Mouse (Mus musculus) right cerebral cortex, postnatal 14 days (tissue): ENCODE results near the gene Ksr1.

Experiments used
- DNase-seq: peaks from one replicate; pipeline ENCODE4 v3.0.0; 2022

Gene Ksr1

DNA sequence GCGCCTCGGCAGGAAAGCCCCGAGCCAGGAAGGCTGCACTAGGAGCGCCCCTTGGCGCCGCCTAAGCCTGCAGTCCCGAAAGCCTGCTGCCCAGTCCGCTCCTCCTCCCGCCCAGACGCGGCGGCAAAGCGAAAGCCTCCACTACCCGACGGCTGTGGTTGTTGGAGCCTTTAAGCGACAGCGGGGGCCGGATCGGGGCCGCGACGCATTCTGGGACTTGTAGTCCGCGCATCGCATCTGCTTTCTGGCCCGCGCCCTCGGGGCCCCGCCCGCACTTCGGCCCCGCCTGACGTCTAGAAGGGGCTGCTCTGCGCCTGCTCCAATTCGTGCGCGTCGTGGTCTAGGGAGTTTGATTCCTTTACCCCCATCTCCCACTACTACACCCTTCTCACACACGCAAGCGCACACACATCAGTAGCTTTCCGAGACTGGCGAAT lies at the start of gene Ksr1:
TSS of gene Ksr1 (minus strand) at position 77 of the 437 bp plus-strand sequence.
- DNase-seq = peak; percentile 95

DNA sequence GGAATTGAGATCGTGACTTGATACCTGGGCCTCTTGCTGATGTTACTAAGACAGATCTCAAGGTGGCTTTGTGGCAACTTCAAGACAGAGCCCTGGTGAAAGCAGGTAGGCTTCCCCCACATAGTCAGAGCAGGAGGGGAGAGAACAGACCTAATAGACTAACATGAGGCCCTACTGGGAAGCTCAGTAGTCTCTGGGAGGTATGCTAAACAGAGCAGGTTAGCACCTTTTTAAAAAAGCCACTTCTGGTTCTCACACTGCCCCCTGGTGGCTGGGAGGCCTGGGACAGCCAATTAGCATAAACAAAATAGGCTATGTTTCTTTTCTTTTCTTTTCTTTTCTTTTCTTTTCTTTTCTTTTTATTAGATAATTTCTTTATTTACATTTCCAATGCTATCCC lies 46.0 kb upstream of the Ksr1 start:
- DNase-seq = no peak

DNA sequence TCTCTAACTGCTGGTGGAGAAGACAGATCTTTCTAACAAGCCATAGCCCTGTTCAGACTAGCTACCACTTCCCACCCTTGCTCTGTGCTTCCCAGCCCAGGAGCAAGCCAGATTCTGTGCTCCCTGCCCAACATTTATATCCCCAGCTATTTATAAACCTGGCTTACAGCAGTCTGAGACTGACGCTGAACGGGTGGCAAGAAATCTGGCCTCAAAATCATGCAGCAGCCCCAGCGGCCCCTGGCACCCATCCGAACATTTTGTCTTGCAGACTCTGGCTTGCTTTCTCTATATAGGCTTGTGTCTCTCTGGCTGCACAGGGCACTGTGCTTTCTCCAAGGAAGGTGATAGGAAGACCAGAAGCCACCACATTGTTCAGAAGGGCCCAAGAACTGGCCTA lies 45.0 kb upstream of the Ksr1 start:
- peak; percentile 63 for DNase-seq

DNA sequence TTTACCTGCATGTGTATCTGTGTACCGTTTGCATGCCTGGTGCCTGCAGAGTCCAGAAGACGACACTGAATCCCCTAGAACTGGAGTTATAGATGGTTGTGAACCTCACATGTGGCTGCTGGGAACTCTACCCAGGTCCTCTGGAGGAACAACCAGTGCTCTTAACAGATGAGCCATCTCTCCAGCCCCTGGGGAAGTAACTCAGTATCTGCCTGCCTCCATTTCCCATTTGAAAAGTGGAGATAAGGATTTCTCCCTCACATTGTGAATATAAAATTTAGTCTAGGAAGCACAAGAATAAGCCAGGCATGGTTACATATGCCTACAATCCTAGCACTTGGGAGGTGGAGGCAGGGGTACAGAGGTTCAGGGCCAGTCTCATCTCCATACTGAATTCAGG lies 44.0 kb upstream of the Ksr1 start:
- DNase-seq = no peak

DNA sequence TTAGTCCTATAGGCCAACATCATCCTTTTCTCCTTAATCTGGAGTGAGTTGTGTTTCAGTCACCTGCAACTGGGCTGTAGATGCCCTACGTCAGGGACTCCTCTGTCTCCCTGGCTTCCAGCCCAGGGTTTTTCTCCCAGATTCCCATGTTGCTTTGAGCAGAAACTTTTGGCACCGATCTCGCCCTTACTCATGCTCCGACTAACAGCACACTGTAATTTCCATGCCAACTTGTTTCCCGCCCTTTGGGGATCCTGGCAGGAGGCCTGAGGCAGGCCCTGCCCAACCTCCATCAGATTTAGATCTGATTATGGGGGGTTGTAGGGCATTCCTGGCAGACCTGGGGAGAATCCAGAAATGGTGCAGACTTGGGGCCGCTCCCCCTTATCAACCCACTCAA lies 42.0 kb upstream of the Ksr1 start:
- peak; percentile 53 for DNase-seq

DNA sequence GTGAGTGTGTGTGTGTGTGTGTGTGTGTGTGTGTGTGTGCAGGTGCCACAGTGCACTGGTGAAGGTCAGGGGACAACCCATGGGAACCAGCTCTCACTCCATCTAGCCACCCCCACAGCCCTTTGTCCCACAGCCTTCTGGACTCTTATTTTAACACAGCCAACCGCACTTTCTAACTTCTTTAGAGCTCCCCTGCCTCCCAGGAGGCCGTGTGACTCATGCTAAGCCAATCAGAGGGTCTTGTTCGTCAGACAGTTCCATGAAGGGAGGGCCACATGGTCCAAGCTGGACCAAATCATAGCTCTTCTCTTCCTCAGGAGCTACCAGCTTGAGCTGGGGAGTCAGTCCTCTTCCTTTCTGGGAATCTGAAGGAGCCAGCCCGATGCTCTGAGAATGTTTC lies 41.1 kb upstream of the Ksr1 start:
- DNase-seq = no peak

DNA sequence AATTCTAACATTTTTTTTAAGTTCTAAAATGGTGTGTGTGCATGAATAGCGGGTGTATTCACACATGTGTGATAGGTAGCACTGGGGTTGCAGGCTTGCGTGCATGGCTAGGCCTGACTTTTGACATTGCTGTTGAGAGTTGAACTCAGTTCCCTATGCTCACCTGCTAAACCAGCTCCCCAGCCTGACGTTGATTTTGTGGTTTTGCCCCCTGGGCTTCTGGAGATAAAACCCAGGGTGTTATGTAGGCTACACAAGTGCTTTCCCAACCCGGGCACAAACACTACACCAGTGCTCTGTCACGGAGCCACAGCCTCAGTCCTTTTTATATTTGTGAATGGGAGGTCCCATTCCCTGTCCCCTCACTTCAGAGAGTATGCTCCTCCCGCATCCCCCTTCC lies 39.5 kb upstream of the Ksr1 start:
- no peak for DNase-seq

DNA sequence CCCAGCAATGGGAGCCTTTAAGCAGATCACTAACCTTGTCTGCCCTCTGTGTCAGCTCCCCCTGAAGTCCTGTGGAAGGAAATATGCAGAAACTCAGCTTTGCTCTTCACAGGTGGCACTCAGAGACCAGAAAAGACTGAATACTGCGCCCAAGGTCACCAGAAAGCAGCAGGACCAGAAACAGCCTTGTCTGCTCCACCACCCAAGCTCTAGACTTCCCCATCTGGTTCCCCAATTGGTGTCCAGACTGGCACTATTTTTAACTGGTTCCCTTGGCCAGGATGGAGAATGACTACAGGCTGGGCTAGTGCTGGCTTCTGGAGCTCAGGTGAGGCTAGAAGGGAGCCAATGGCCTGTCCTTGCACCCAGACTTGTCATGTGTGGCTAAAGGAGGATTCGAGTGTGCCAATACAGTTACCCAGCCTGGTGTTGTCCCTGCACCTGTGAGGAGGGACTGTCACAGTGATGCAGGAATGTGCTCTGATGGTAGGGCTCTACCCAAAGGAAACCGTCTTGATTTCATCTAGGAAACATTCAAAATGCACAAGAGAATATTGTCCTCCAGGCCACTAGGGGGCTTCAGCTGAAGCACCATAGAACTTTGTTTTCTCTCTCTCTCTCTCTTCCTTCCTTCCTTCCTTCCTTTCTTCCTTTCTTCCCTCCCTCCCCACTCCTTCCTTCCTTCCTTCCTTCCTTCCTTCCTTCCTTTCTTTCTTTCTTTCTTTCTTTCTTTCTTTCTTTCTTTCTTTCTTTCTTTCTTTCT lies 38.1 kb upstream of the Ksr1 start:
- DNase-seq = no peak

DNA sequence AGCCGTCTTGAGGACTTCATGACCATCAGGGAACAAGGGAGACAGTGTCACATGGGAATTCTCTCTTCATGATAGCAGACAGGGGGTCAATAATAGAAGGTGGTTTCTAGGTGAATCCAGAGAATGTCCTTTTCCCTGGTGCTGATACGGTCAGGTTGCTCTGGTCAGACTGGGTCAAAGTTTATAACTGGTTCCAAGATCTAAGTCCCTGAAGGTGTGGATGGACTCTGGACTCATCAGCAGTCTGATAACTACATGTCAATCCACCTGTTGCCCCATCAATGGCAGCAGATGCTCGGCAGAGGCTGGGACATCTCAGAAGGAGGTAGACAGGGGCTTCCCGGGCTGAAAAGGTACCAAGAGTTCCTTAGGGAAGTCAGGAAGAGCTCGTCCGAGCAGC lies 37.2 kb upstream of the Ksr1 start:
- no peak for DNase-seq

DNA sequence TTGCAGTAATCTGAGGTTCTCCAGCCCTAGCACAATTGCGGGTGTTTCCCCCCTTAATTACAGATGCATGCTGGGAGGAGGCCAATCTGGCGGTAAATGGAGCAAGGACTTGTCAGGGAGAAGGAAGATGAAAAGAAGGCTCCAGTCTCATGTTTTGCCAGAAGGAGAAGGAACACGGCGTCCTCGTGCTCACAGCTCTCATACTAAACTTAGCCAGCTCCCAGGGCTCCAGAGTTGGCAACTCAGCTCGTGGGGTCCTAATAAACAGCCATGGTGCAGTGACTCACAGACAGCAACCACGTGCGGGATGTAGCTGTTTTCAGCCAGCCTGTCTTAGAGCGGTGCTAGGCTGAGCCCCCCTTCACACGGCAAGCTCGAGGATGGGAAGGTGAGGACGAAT lies 36.7 kb upstream of the Ksr1 start:
- DNase-seq = peak; percentile 40

DNA sequence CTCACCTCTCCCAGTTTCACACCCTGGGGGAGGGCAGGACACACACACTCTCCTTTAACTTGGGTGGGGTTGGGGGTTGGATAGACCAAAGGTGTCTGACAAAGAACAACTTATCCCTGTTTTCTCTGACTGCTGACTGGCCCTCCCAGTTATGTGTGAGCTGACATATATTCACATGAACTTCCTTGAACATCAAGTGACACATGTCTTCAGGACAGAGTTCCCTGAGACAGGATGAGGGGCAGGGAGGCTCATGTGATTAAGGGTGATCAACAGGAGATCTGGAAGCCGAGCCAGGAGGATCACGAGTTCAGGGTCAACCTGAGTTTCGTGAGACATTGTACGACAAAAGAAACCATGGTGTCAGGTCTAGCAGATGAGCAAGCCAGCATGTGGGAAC lies 35.7 kb upstream of the Ksr1 start:
- no peak for DNase-seq

DNA sequence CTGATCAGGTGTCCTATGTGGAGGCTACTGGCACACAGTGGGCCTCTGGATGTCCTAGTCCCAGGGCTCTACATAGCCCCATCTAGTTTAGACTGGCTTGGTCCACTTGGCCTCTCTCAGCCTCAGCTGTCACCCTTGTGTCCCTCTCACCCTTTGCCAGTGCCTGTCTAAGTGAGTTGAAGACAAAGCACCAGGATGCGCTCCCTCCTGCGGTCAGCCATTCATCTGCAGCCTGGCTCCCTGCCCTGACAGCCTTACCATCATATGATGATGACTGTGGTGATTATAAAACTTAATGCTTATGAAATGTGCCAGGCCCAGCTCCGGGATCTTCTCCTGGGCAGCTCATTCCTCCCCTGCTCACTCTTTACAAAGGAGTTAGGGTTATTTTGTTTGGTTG lies 30.5 kb upstream of the Ksr1 start:
- no peak for DNase-seq

DNA sequence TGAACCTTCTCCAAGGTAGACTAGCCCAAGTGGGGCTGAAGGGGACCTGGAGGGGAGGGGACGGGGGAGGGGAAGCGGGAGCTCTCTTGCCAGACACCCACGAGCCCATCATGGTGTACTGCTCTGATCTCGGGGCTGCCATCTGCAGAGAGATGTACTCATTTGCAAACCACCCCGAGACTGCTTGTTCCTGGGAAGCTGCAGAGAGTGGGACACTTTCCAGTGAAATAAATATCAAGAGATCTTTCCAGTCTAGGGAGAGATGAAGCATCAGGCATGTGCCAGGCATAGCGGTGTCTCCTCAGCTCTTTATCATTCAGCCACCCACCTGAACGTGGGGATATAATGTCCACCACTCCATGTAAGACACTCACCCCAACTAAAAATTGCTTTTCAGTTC lies 25.8 kb upstream of the Ksr1 start:
- DNase-seq = no peak

DNA sequence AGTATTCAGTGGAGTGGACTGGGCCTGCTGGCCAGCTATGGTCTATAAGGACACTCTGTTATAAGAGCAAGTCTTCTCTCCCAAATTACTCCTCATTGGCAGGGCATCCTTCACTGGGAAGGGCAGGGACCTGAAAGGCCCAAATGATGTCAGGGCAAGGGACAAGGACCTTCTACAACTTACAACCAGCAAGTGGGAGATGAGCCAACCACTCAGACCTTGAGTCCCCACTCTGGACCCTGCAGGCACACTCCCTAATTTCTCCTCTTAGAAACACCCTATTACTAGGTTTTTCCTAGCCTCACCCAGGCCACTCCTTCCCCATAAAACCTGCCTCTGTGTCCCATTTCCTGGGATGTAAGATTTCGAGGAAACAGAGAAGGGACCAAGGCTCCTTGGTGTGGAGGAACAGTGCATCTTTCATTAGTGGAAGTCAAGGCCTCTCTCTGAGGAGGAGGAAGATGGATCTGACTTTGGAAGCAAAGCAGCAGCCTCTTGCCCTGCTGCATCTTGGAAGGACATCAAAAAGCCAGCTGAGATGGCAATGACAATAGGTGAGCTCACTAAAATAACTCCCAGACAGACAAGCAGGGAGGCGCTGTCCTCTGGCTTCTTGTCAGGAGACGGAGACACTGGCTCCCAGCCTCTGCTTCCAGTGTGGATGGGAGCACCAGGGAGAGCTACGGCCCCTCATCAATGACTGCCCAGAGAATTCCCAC lies 20.5 kb upstream of the Ksr1 start:
- DNase-seq = no peak

DNA sequence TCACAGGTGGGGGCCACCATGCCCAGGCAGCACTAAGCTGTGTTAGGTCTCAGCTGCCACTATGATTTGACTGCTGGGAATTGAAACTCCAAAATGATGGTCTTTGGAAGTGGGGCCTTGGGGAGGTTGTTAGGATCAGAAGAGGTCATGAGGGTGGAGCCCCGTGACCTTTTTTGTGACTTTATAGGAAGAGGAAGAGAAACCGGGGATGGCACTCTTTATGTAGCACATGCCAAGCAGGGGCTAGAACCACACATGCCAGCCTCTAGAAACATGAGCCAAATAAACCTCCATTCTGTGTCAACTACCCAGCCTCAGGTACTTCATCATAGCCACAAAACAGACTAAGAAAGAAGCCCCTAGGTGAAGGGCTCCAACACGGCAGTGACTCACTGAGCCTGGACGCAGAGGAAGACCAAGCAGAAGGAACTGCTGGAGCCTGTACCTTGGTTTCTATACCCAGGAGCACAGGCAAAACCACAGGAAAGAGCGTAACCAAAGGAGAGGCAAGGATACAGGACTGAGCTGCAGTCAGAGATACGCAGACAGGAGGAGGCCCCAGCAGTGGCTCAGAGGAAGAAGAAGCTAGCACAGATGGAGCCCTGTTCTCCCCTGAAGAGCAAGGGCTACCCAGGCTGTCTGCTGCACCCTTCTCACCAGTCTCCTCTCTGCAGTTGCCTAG lies 15.0 kb upstream of the Ksr1 start:
- DNase-seq = no peak

DNA sequence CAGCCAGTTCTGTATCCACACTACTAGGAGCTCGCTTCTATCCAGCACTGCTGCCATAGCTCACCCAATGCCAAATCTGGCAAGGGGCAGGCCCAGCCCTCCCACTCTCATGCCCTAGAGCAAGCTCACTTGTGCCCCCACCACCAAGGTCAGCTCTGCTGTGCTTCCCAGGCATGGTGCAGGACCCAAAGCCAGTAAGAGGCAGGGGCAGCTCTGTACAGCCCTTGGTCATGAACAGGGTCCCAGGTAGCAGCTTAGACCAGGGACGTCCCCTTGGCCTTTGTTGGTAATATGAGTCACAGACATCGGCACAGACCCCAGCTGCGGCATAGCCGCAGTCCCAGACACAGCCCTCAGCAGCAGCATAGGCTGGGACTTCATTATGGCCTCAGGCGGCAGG lies 13.9 kb upstream of the Ksr1 start:
- no peak for DNase-seq

DNA sequence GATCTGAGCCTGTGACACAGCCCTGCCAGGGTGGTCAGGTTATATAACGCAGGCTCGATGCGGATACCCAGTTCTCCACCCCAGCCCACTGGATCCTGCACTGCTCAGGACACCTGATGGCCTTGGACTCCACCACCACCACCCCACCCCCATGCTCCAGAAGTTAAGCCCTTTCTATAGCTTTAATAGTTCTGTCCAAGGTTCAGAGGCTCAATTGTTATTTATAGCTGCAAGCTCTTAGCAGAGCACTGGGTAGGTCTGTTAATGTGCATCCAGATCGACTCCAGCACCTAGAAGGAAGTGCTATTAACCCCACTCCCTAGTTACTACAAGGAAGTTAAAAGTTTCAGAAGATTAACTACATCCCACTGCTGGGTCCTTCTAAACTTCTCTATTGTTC lies 11.5 kb upstream of the Ksr1 start:
- no peak for DNase-seq

DNA sequence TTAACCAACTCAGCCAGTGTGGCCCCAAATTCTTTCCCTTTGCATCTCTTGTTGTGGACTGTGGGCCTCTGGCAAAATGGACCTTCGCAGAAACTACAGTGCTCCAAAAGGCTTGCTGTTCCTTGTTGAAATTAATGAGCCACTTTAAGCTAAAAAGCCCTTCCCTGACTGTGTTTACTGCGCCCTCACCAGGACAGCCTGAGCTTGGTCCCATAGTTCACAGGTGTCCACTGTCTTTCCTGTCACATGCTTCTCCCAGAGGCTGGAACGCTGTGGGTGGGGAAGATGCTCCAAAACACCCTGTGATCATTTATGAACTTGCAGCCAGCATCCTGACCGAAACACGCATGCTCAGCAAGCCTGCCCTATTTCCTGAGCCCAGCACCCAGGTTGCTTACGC lies 9.1 kb upstream of the Ksr1 start:
- DNase-seq = no peak

DNA sequence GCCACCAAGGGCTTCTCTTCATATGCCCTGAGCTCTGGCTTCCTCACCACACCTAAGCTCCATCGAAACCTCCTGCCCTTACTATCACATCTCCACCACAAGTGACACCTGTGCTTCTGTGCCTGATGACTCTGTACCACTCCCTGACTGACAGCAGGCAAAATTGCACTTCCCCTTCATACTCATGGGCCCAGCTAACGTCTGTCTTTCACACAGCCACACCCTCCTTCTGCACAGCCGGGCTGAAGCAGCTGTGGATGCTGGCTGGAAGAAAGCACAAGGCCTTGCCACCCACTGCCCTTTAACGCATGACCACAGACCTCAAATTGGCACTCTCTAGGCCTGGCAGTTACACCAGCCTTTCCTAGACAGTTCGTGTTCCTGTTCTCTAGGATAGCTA lies 6.5 kb upstream of the Ksr1 start:
- no peak for DNase-seq

DNA sequence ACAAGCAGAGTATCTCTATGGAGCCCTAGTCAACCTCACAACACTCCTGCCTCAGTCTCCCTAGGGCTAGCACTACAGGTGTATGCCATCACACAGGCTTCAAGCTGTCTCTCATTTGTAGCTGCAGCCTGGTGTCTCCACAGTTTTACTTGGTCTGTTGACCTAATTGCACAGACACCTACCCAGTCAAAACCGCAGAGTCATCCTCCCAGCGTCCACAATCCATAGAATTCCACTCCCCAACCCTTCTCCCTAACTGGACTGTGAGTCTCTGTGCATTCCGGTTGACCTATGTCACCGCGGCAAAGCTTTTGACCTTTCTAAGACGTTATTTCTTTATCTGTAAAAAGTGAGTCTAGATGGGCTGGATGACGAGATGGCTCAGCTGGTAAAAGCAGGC lies 5.7 kb upstream of the Ksr1 start:
- DNase-seq = no peak

DNA sequence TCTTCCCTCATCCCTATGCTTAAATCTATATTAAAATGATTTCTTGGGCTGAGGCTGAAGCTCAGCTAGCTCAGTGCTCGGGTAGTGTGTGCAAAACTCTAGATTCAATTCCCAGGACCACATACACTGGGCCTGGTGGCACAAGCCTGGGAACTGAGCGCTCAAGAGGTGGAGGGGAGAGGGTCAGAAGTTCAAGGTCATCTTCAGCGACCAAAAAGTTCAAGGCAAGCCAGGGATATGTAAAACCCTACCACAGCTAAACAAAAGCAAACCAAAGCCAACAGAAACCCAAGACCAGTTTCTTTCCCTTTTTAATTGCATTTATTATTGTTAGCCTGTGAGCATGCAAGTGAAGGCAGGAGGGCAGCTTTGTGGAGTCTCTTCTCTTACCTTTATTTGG lies 4.1 kb upstream of the Ksr1 start:
- no peak for DNase-seq

DNA sequence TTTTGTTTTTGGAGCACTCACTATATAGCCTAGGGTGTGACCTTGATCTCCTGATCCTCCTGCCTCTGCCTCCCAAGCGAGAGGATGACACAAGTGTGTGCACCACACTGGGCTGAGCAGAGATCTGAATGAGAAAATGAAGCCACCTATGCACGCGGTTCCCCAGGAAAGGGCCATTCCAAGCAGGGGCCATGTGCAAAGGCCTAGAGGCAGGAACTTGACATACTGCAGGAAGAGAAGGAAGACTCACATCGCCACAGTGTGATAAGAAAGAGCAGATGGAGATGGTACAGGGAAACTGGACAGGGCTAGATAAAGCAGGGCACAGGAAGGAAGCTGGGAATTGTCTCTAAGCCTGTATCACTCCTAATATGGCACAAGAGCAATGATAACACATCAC lies 3.1 kb upstream of the Ksr1 start:
- DNase-seq = no peak

DNA sequence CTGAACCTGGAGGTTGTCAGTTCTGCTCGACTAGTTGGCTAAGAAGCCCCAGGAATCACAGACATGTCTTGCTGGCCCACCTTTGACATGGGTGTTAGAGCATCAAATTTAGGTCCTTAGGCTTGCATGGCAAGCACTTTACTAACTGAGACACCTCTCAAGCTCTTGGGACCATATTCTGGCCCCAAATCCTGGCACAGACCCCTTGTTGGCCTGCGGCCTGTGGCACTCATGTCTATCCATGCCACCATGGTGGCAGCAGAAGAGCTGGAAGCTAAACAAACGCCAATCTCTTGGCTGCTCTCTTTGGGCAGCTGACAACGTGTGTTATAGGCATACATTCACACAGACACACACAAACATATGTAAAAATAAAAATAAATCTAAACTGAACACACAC lies 2.6 kb upstream of the Ksr1 start:
- no peak for DNase-seq
